Mouse (Mus musculus) cerebellum, adult 2 months (tissue): ENCODE results near the gene Stxbp5. TPM values are rescaled to one million over a fixed set of nuclear protein-coding genes. Genes with fewer than 3 reads are reported as not detected.
A peak's percentile ranks its signal among the peaks of the same experiment; 100 is the strongest.

Experiments
- DNase-seq, 2 experiments: peaks; one replicate each; pipeline ENCODE4 v3.0.0; 2021
- H3K27ac ChIP-seq: fragments of 200-500 bp; 2 replicates; pipeline ENCODE4 v1.5.1; 2012; ENCODE audit warnings: low read length, control low read depth, inconsistent platforms; ENCODE audit not compliant: insufficient read depth
- H3K27me3 ChIP-seq: fragments of 200-500 bp; 2 replicates; pipeline ENCODE4 v1.6.1; 2012; ENCODE audit warnings: inconsistent platforms, mild to moderate bottlenecking, low read length, moderate library complexity; ENCODE audit not compliant: control insufficient read depth, insufficient read depth
- H3K4me1 ChIP-seq: fragments of 200-500 bp; 2 replicates; pipeline ENCODE4 v1.6.1; 2011; ENCODE audit warnings: low read length; ENCODE audit not compliant: control insufficient read depth, insufficient read depth
- H3K4me3 ChIP-seq: fragments of 200-500 bp; replicated peaks from 2 replicates; pipeline ENCODE3; 2011; ENCODE audit warnings: mild to moderate bottlenecking, low read depth, low read length, control low read depth; ENCODE audit not compliant: insufficient read depth
- CTCF ChIP-seq: fragments of 200-500 bp; IDR thresholded peaks from 2 replicates; pipeline ENCODE4 v1.5.1; 2011; ENCODE audit warnings: low read depth, mild to moderate bottlenecking, control low read depth, low read length, moderate library complexity, borderline replicate concordance; ENCODE audit not compliant: insufficient read depth
- POLR2A ChIP-seq: fragments of 200-500 bp; IDR thresholded peaks from 2 replicates; pipeline ENCODE4 v1.6.1; 2011; ENCODE audit warnings: low read length, control low read depth, borderline replicate concordance; ENCODE audit not compliant: insufficient read depth
- WGBS: fragments of 180-500 bp; shearing (Covaris S2); methylation state at CpG from one replicate; pipeline ENCODE4 v1.1.7; 2018; 5-methylcytosine and 5-hydroxymethylcytosine counted together
- polyA plus RNA-seq: library from polyadenylated mRNA; depleted of rRNA; stranded (reverse); fragments of >200 nt; gene quantifications from 2 replicates; pipeline ENCODE4 v1.2.3, GENCODE M21; 2012

Stxbp5 gene
- polyA plus RNA-seq, 1 experiment: 30.9 TPM

DNA sequence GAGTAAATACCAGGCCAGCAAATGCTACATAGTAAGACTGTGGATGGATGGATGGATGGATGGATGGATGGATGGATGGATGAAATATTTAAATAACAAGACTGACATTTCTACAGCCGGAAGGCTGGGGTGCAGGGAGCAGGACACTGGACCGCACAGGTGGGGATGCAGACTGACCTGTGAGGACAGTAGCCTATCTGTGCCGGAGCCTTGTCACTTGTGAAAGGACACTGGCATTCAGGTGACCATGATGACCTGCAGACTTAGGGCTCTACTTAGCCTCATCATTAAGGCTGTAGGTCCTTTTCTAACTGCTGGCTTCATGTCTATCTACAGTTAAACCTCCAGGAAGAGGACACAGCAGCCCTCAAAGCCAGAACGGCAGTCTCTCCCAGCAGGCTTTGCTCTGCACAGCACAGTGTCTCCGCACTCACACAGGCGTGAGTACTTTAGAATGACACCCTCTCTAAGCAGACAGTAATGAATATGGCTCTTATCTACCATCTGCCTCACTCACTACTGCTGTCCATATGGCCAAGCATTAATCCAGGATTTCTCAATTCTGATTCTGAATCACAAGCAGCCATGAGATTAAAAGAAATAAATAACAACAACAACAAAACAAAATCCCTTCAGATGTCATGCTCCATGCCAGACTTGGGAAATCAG lies 21.9 kb downstream of the Stxbp5 start:
- 43% methylated on average over 6 of the region's 6 CpGs for WGBS
- TF ChIP-seq POLR2A: no peak
- TF ChIP-seq CTCF: no peak

DNA sequence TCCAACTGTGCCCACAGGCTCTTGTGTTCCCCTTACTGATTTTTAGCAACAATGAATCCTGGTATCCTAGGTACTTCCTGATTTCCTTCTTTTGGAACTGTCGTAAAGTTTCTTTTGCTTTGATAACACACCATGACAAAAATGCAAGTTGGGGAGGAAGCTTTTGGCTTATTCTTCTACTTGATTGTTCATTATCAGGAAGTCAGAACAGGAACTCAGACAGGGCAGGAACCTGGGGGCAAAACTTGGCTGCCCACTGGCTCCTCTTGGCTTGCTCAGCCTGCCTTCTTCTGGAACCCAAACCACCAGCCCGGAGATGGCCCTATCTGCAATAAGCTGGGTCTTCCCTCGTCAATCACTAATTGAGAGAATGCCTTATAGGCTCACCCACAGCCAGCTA lies 25.0 kb downstream of the Stxbp5 start:
- Histone ChIP-seq H3K4me3 (no peak overlapping the region), H3K27ac (no peak overlapping the region), H3K27me3 (no peaks in the 10 kb centered on the region), H3K4me1 (peaks cover 24% of the 10 kb centered on the region)
- WGBS: 83% methylated on average over 3 of the region's 3 CpGs
- TF ChIP-seq CTCF: no peak
- no peak for TF ChIP-seq POLR2A
- DNase-seq: no peak

More for the DNA sequence above, 21.9 kb downstream of the Stxbp5 start:
- peaks cover 19% of the 10 kb centered on the region for H3K4me1 ChIP-seq
- no peak overlapping the region for H3K27ac ChIP-seq
- no peaks in the 10 kb centered on the region for H3K27me3 ChIP-seq
- no peak overlapping the region for H3K4me3 ChIP-seq
- DNase-seq: peak in 1 of 2 experiments; percentile 36

- Histone ChIP-seq H3K4me3 (no peak overlapping the region), H3K27me3 (no peaks in the 10 kb centered on the region), H3K27ac (no peak overlapping the region), H3K4me1 (peaks cover 11% of the 10 kb centered on the region)
- TF ChIP-seq POLR2A: no peak
- peak; percentile 75 for TF ChIP-seq CTCF
- 41% methylated on average over 2 of the region's 2 CpGs for WGBS
- peak in 1 of 2 experiments; percentile 44 for DNase-seq
Observed at GRCm38 (mm10) chr10:9872143-9872542, 28.7 kb downstream of the Stxbp5 start.

DNA sequence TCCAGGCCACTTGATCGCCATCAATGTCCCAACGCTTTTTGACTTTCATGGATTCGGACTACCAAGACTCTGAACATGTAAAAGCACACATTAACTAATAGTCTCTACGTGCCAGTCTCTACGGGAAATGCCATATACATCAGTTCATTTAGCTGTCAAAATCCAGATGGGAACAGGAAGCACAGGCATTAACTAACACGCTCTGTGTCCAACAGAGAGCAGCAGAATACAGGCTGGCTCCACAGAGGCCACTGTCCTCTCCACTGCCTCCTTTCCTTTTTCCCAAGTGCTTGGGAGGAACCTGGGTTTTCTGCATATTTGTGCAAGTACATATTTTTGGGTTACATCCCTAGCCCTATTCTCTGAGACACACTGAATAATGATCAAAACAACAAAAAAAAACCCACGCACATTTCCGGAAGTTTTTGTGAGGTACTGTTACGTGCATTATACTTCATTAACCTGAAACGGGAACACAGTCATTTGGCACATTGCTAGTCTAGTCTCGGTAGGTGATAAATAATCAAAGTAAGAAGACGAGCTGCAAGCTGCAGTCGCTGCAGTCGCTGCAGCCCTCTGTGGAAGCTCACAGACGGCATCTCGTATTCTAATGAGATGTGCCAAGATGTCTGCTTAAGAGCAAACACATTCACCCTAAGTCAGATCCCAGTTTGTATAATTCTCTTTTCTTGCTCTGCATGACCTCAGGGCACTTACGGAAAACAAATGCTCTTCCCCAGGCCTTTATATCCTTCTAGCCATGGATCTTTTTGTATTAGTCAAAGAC lies 33.9 kb downstream of the Stxbp5 start:
- H3K27ac ChIP-seq: no peak overlapping the region

GRCm38 (mm10) chr10:9860022-9860421 lies 40.9 kb downstream of the Stxbp5 start:
- H3K27me3 ChIP-seq: no peaks in the 10 kb centered on the region
- TF ChIP-seq POLR2A (no peak), CTCF (no peak)
- DNase-seq: no peak
- WGBS: 84% methylated on average over 4 of the region's 4 CpGs
- no peak overlapping the region for H3K27ac ChIP-seq
- H3K4me3 ChIP-seq: no peak overlapping the region
- peaks cover 7% of the 10 kb centered on the region; the same call in 1 of the 2 replicates for H3K4me1 ChIP-seq

More for the DNA sequence above, 33.9 kb downstream of the Stxbp5 start:
- H3K4me3 ChIP-seq: no peak overlapping the region
- DNase-seq: no peak
- H3K4me1 ChIP-seq: peaks cover 10% of the 10 kb centered on the region; the same call in 1 of the 2 replicates
- no peaks in the 10 kb centered on the region for H3K27me3 ChIP-seq
- 51% methylated on average over 17 of the region's 17 CpGs for WGBS
- no peak for TF ChIP-seq CTCF
- TF ChIP-seq POLR2A: no peak

GRCm38 (mm10) chr10:9859476-9859875 lies 41.4 kb downstream of the Stxbp5 start:
- Histone ChIP-seq H3K27me3 (no peaks in the 10 kb centered on the region), H3K4me3 (no peak overlapping the region), H3K4me1 (peaks cover 7% of the 10 kb centered on the region; the same call in 1 of the 2 replicates), H3K27ac (no peak overlapping the region)
- 84% methylated on average over 3 of the region's 3 CpGs for WGBS
- no peak for DNase-seq
- TF ChIP-seq CTCF: no peak
- no peak for TF ChIP-seq POLR2A

DNA sequence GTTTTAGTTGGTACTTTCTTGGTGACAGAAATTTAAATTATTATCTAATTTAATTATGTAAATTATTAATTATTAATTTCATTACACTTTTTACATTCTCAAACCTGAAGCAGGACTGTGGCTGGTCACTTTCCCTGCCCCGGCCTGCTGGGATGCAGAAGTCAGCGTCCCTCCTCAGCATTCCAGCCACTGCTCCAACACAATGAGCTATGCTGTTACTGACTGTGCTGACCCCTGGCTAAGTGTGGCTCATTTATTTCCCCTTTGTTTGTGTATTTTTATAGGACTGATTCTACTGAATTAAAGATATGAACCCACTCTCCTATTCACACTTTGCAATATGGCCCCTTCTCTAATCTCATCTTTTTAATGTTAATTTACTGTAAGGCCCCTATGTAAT lies 43.0 kb downstream of the Stxbp5 start:
- Histone ChIP-seq H3K4me3 (no peak overlapping the region), H3K4me1 (peaks cover 2% of the 10 kb centered on the region; the same call in 1 of the 2 replicates), H3K27me3 (no peaks in the 10 kb centered on the region), H3K27ac (no peak overlapping the region)
- TF ChIP-seq POLR2A: no peak
- no peak for TF ChIP-seq CTCF
- no peak for DNase-seq
- 91% methylated on average over 2 of the region's 2 CpGs for WGBS
